8 mouse cellular contexts compared by ENCODE assay signal in the genomic region with DNA sequence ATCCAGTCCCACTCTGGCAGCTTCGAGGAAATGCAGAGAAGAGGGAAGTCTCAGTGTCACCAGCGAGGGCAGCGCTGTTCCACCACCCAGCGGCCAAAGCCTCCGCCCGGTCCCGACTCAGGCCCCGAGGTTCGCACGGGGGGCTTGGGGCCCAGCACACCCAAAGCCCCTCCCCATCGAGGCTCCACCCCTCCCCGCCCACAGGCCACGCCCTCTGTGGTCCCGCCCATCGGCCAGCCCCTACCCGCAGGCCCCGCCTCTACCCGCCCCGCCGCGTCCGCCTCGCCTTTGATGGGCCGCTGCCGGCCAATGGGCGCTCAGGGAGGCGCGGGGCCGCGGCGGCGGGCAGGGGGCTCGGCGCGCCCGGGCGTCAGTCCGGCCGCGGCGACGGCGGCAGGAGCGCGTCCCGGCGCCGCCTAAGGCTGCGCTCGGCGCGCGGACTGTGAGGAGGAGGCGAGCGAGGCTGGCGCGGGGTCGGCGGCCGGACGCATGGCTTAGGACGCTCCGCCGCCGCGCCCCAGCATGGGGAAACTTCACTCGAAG. TPM values are rescaled to one million over a fixed set of nuclear protein-coding genes. Genes with fewer than 3 reads are reported as not detected.
DNase-seq lines count a peak whose midpoint lies in the region; ATAC-seq and TF ChIP-seq lines count a peak whose summit lies in the region.
"Had no signal": no experiment of that assay in that cellular context is flagged by ENCODE, and none has a peak within 500 bp of the region (broad histone marks: within the 10 kb centered on the region; RNA-seq: fewer than 3 reads in every experiment).

Nkd1 (plus strand) TSS at position 370 of the 543 bp plus-strand sequence.

- H3K27ac ChIP-seq in embryonic facial prominence, embryonic 11.5 days (replicated peaks; ENCODE audit: low read depth, low read length): peak within 1 kb of the TSS; percentile 41
- peak within 1 kb of the TSS; percentile 31; the same call in 1 of the 2 replicates for H3K27ac ChIP-seq in heart, adult 2 months
- peak within 1 kb of the TSS; percentile 81 for H3K27ac ChIP-seq in limb, embryonic 13.5 days
- H3K27ac ChIP-seq in midbrain, embryonic 15.5 days: peak within 1 kb of the TSS; percentile 42

- no peaks in the 10 kb centered on the region for H3K27me3 ChIP-seq in embryonic facial prominence, embryonic 11.5 days (ENCODE audit: control insufficient read depth, insufficient read depth, low read length)
- H3K27me3 ChIP-seq in heart, adult 2 months (ENCODE audit: control insufficient read depth, insufficient read depth, low read length): peaks cover 9% of the 10 kb centered on the region
- peaks cover 21% of the 10 kb centered on the region for H3K27me3 ChIP-seq in limb, embryonic 13.5 days
- H3K27me3 ChIP-seq in midbrain, embryonic 15.5 days (replicated peaks): peaks cover 9% of the 10 kb centered on the region; the same call in 1 of the 2 replicates

- no peaks in the 10 kb centered on the region for H3K79me2 ChIP-seq in heart, adult 2 months (replicated peaks; ENCODE audit: control insufficient read depth, insufficient read depth, low read length)

- TF ChIP-seq EP300 in heart, adult 2 months (IDR thresholded peaks at IDR 0.05; ENCODE audit: insufficient read depth, low read depth, low read length): no peak

- intact Hi-C loops in heart, adult 2 months (cut with DNase I): loop anchor here (5.0 kb wide), 1 partner anchor 159 kb away; the partner anchor contains the start of gene Brd7

- under 1% methylated on average over 42 of the region's 67 CpGs for WGBS in embryonic facial prominence, embryonic 11.5 days
- under 1% methylated on average over 65 of the region's 67 CpGs for WGBS in heart, adult 2 months
- WGBS in limb, embryonic 13.5 days: 1% methylated on average over 53 of the region's 67 CpGs
- under 1% methylated on average over 61 of the region's 67 CpGs for WGBS in midbrain, embryonic 15.5 days

- DNase-seq in adrenal gland, postnatal 4 days (ENCODE audit: low spot score in 2 of 2): peak; percentile 88 to 91
- DNase-seq in embryonic facial prominence, embryonic 11.5 days (ENCODE audit: low spot score): peak; percentile 95
- peak; percentile 85 for DNase-seq in heart, adult 2 months
- DNase-seq in kidney, adult 8-10 months: peak; percentile 34 to 62
- peak; percentile 52 to 53 for DNase-seq in spleen, postnatal 36 days (ENCODE audit: low spot score in 2 of 2)

- no peaks in the 10 kb centered on the region for H3K9me3 ChIP-seq in embryonic facial prominence, embryonic 11.5 days (replicated peaks; ENCODE audit: control insufficient read depth, low read length)
- no peaks in the 10 kb centered on the region for H3K9me3 ChIP-seq in limb, embryonic 13.5 days
- H3K9me3 ChIP-seq in midbrain, embryonic 15.5 days: no peaks in the 10 kb centered on the region

- ATAC-seq in embryonic facial prominence, embryonic 11.5 days (replicated peaks; ENCODE audit: insufficient number of reproducible peaks, low FRiP score, low TSS enrichment, low read depth): peak; percentile 82
- ATAC-seq in limb, embryonic 13.5 days (ENCODE audit: low FRiP score, low read depth): peak; percentile 82
- ATAC-seq in midbrain, embryonic 15.5 days (replicated peaks): peak; percentile 84

- TF ChIP-seq POLR2A in heart, adult 2 months (IDR thresholded peaks at IDR 0.05; ENCODE audit: insufficient read depth, low read depth, low read length): no peak

- H3K4me3 ChIP-seq in embryonic facial prominence, embryonic 11.5 days (ENCODE audit: low read depth, low read length): peak within 1 kb of the TSS; percentile 86
- H3K4me3 ChIP-seq in heart, adult 2 months: peak within 1 kb of the TSS; percentile 63
- peak within 1 kb of the TSS; percentile 84 for H3K4me3 ChIP-seq in limb, embryonic 13.5 days
- H3K4me3 ChIP-seq in midbrain, embryonic 15.5 days: peak within 1 kb of the TSS; percentile 67

- peak within 1 kb of the TSS; percentile 87 for H3K9ac ChIP-seq in embryonic facial prominence, embryonic 11.5 days (replicated peaks; ENCODE audit: low read length)
- H3K9ac ChIP-seq in heart, adult 2 months (ENCODE audit: low read depth, low read length): peak within 1 kb of the TSS; percentile 76
- peak within 1 kb of the TSS; percentile 91 for H3K9ac ChIP-seq in limb, embryonic 13.5 days
- H3K9ac ChIP-seq in midbrain, embryonic 15.5 days: peak within 1 kb of the TSS; percentile 70

- TF ChIP-seq CTCF in heart, adult 2 months (IDR thresholded peaks at IDR 0.05): peak; percentile 51

- H3K4me2 ChIP-seq in embryonic facial prominence, embryonic 11.5 days (ENCODE audit: low read depth, low read length): peak within 1 kb of the TSS; percentile 94
- peak within 1 kb of the TSS; percentile 91 for H3K4me2 ChIP-seq in limb, embryonic 13.5 days (replicated peaks)
- peak within 1 kb of the TSS; percentile 98 for H3K4me2 ChIP-seq in midbrain, embryonic 15.5 days

- peaks cover 13% of the 10 kb centered on the region for H3K4me1 ChIP-seq in embryonic facial prominence, embryonic 11.5 days (ENCODE audit: control insufficient read depth, insufficient read depth, low read length)
- H3K4me1 ChIP-seq in heart, adult 2 months (ENCODE audit: control insufficient read depth, insufficient read depth, low read length): peaks cover 3% of the 10 kb centered on the region
- H3K4me1 ChIP-seq in limb, embryonic 13.5 days: peaks cover 50% of the 10 kb centered on the region
- H3K4me1 ChIP-seq in midbrain, embryonic 15.5 days: peaks cover 53% of the 10 kb centered on the region

- H3K36me3 ChIP-seq in embryonic facial prominence, embryonic 11.5 days (replicated peaks; ENCODE audit: control insufficient read depth, insufficient read depth, low read depth, low read length): no peaks in the 10 kb centered on the region
- no peaks in the 10 kb centered on the region for H3K36me3 ChIP-seq in heart, adult 2 months (ENCODE audit: control insufficient read depth, insufficient read depth, low read length)
- no peaks in the 10 kb centered on the region for H3K36me3 ChIP-seq in limb, embryonic 13.5 days
- no peaks in the 10 kb centered on the region for H3K36me3 ChIP-seq in midbrain, embryonic 15.5 days (replicated peaks)

RNA-seq across cellular contexts. Expression of gene Nkd1, which starts in this region (rescaled TPM):
- 10 to 100 TPM; 47.8 to 54.3 TPM for total RNA-seq in adrenal gland, postnatal 4 days (2021)
- 45.0 and 50.7 TPM in 2 replicates for polyA plus RNA-seq in embryonic facial prominence, embryonic 11.5 days (2014; fragmentation: Nextera tagmentation; extraction: Ambion mirVana)
- 1 to 10 TPM; 2.3 to 2.9 TPM for total RNA-seq in heart, adult 2 months (2021)
- 3.4 and 3.6 TPM in 2 replicates for polyA plus RNA-seq in heart, adult 2 months (2012; rRNA removed)
- 58.4 and 64.2 TPM in 2 replicates for polyA plus RNA-seq in limb, embryonic 13.5 days (2015; fragmentation: Nextera tagmentation; extraction: Ambion mirVana)
- 62.9 and 69.1 TPM in 2 replicates for polyA plus RNA-seq in midbrain, embryonic 15.5 days (2015; fragmentation: Nextera tagmentation; extraction: Ambion mirVana)
- total RNA-seq: neutrophil, adult 5-6 weeks had no signal

Comparison
In these comparisons a context has a peak if more than half of its experiments do, and no peak if none do; other contexts are left out.
1. Peak in every context shown above with its lines: DNase-seq, ATAC-seq, H3K4me3 ChIP-seq and H3K27ac ChIP-seq.
2. RNA of gene Nkd1 (total RNA-seq): 47.8 to 54.3 TPM in adrenal gland, postnatal 4 days; 2.3 to 2.9 TPM in heart, adult 2 months; every median in the first group is over 10 times any median in the second.
3. H3K27ac ChIP-seq: peak in every context shown above with its lines; median percentile 81 in limb, embryonic 13.5 days; 42 in midbrain, embryonic 15.5 days; 41 in embryonic facial prominence, embryonic 11.5 days; 31 in heart, adult 2 months.